ENCODE assay signal across 8 mouse cellular contexts in the genomic region with DNA sequence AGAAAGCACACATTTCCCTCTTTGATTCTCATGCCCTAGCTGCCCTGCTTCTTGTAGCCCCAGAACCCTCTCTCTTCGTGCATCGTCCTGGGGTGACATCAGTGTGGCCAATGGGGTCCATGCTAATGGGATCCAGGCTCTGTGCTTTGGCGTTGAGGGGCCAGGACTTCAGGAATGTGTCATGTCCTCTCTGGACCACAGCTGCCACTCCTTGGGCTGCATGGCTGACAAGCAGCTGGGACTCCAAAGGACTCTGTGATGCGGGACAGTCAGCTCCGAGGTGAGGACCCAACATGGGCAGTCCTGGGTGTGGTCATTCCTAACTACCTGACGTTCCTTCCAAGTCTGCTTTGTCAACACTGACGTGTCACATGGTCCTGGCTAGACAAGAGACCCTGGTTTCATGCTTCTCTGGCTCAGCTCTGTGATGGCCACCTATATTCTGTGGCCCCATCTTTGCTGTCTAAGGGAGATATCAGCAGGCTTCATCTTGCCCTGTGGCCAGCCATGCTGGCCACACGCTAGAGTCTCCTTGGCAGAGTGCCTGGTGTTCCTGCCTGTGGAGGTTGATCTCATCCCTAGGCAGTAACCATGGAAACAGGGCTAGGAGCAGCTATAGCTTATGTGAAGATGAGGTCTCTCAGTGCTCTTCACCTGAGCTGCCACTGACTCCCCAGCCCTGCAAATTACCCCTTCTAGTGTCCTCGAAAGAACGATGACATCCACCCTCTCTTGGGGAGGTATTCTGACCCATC.
DNase-seq lines count a peak whose midpoint lies in the region; TF ChIP-seq lines count a peak whose summit lies in the region.
"Had no signal": no experiment of that assay in that cellular context is flagged by ENCODE, and none has a peak within 500 bp of the region (broad histone marks: within the 10 kb centered on the region; RNA-seq: fewer than 3 reads in every experiment).

No protein-coding gene starts in this region.

- TF ChIP-seq CTCF in left cerebral cortex, adult 2 months (IDR thresholded peaks at IDR 0.05) = no peak

- DNase-seq in retina, postnatal 1 day = peak; percentile 46
- DNase-seq in retina, embryonic 14.5 days (ENCODE audit: low spot score) = no peak
- DNase-seq in cerebellum, adult 9-11 months = peak; percentile 93
- peak; percentile 47 to 49 for DNase-seq in left cerebral cortex, adult 2 months (ENCODE audit: extremely low spot score in 1 of 2, low spot score in 2 of 2)
- peak; percentile 71 for DNase-seq in telencephalon, adult 2 months (ENCODE audit: low read depth, low spot score)
- no peak for DNase-seq in gastrocnemius, postnatal 10 days
- no peak for DNase-seq in kidney, adult 18-20 months

- peak overlapping the region; percentile 59; the same call in 1 of the 2 replicates for H3K27ac ChIP-seq in left cerebral cortex, adult 2 months
- H3K27ac ChIP-seq: limb, embryonic 13.5 days had no signal

- no peak overlapping the region for H3K4me3 ChIP-seq in left cerebral cortex, adult 2 months
- H3K4me3 ChIP-seq: limb, embryonic 13.5 days had no signal

- intact Hi-C loops in left cerebral cortex, adult 2 months (cut with DNase I) = loop anchor here (5.0 to 10.0 kb wide), 4 partner anchors 100 to 300 kb away; no protein-coding TSS in a partner anchor

Comparison
In these comparisons a context has a peak if more than half of its experiments do, and no peak if none do; other contexts are left out.
1. DNase-seq: peak in retina, postnatal 1 day (single experiment), cerebellum, adult 9-11 months (single experiment), left cerebral cortex, adult 2 months (2 of 2) and telencephalon, adult 2 months (single experiment); none in retina, embryonic 14.5 days (single experiment), gastrocnemius, postnatal 10 days (single experiment) and kidney, adult 18-20 months (single experiment).